In genomic region chr17:47742991-47743734, GRCm38 (mm10) we compare ENCODE assay signal across 9 mouse cellular contexts. TPM values are rescaled to one million over a fixed set of nuclear protein-coding genes. Genes with fewer than 3 reads are reported as not detected.
DNase-seq lines count a peak whose midpoint lies in the region; ATAC-seq and TF ChIP-seq lines count a peak whose summit lies in the region.
"Had no signal": no experiment of that assay in that cellular context is flagged by ENCODE, and none has a peak within 500 bp of the region (broad histone marks: within the 10 kb centered on the region; RNA-seq: fewer than 3 reads in every experiment).

No protein-coding gene starts in this region.

- H3K4me2 ChIP-seq in midbrain, postnatal 0 days (ENCODE audit: low read depth, low read length, poor library complexity, severe bottlenecking), result no peak overlapping the region

- peaks cover 1% of the 10 kb centered on the region; the same call in 1 of the 2 replicates for H3K27me3 ChIP-seq in midbrain, postnatal 0 days (ENCODE audit: insufficient read depth, low read length)
- H3K27me3 ChIP-seq in midbrain, embryonic 10.5 days (ENCODE audit: low read depth, poor library complexity, severe bottlenecking), result peaks cover 38% of the 10 kb centered on the region

- intact Hi-C loops in gastrocnemius, adult 2 months (cut with DNase I), result no loop called here

- WGBS in midbrain, postnatal 0 days, result 51% methylated on average over 16 of the region's 16 CpGs
- 43% methylated on average over 16 of the region's 16 CpGs for WGBS in midbrain, embryonic 10.5 days

- no peak overlapping the region for H3K4me3 ChIP-seq in gastrocnemius, adult 2 months
- H3K4me3 ChIP-seq in midbrain, postnatal 0 days (ENCODE audit: low read depth, low read length), result no peak overlapping the region
- no peak overlapping the region for H3K4me3 ChIP-seq in midbrain, embryonic 10.5 days

- DNase-seq in gastrocnemius, adult 2 months, result peak; percentile 29
- no peak for DNase-seq in gastrocnemius, postnatal 25 days
- no peak for DNase-seq in midbrain, postnatal 0 days (ENCODE audit: low spot score)
- no peak for DNase-seq in midbrain, embryonic 10.5 days (ENCODE audit: low spot score)
- DNase-seq in induced T-regulatory cell, adult 2 months (ENCODE audit: low read depth), result peak; percentile 65
- DNase-seq in thymus, postnatal 25 days, result peak; percentile 30
- DNase-seq in left cerebral cortex, adult 11 months (ENCODE audit: low spot score), result no peak
- DNase-seq in adrenal gland, postnatal 4 days (ENCODE audit: low spot score in 2 of 2), result no peak

- no peaks in the 10 kb centered on the region for H3K9me3 ChIP-seq in midbrain, postnatal 0 days (ENCODE audit: low read length)
- H3K9me3 ChIP-seq in midbrain, embryonic 10.5 days (replicated peaks), result peaks cover 6% of the 10 kb centered on the region; the same call in 1 of the 2 replicates

- ATAC-seq in midbrain, postnatal 0 days (ENCODE audit: low FRiP score), result no peak

- H3K9ac ChIP-seq in midbrain, postnatal 0 days (replicated peaks; ENCODE audit: low read length, poor library complexity, severe bottlenecking), result no peak overlapping the region

- no peaks in the 10 kb centered on the region for H3K4me1 ChIP-seq in midbrain, postnatal 0 days (ENCODE audit: insufficient read depth, low read length)
- H3K4me1 ChIP-seq in midbrain, embryonic 10.5 days, result peaks cover 20% of the 10 kb centered on the region

- no peaks in the 10 kb centered on the region for H3K36me3 ChIP-seq in midbrain, postnatal 0 days (ENCODE audit: insufficient read depth, low read length)
- no peaks in the 10 kb centered on the region for H3K36me3 ChIP-seq in midbrain, embryonic 10.5 days

- peak overlapping the region; percentile 65 for H3K27ac ChIP-seq in gastrocnemius, adult 2 months
- no peak overlapping the region for H3K27ac ChIP-seq in midbrain, postnatal 0 days (ENCODE audit: low read depth, low read length)
- no peak overlapping the region for H3K27ac ChIP-seq in midbrain, embryonic 10.5 days (replicated peaks)

- TF ChIP-seq CTCF in gastrocnemius, adult 2 months (IDR thresholded peaks at IDR 0.05), result peak; percentile 47
- peak; percentile 51 for TF ChIP-seq CTCF in midbrain, postnatal 0 days (IDR thresholded peaks at IDR 0.05)

RNA-seq across cellular contexts. Expression of gene Tfeb, which starts 6.3 kb away (rescaled TPM):
- total RNA-seq in gastrocnemius, adult 2 months (2021), result 10 to 100 TPM; 85.3 to 93.9 TPM
- 10 to 100 TPM; 65.8 to 67.7 TPM for total RNA-seq in gastrocnemius, postnatal 25 days (2021)
- 5.2 and 9.6 TPM in 2 replicates for total RNA-seq in midbrain, postnatal 0 days (2014; rRNA removed)
- polyA plus RNA-seq in midbrain, postnatal 0 days (2015; fragmentation: Nextera tagmentation; extraction: Ambion mirVana), result 4.0 and 5.4 TPM in 2 replicates
- 1.9 and 2.3 TPM in 2 replicates for polyA plus RNA-seq in midbrain, embryonic 10.5 days (2016; fragmentation: Nextera tagmentation; extraction: Ambion mirVana)
- 10 to 100 TPM; 22.1 to 22.3 TPM for total RNA-seq in adrenal gland, postnatal 4 days (2021)

RNA-seq across cellular contexts. Expression of gene Pgc, which starts 16.5 kb away (rescaled TPM):
- total RNA-seq in gastrocnemius, adult 2 months (2021), result not detected
- total RNA-seq in gastrocnemius, postnatal 25 days (2021), result not detected
- 0.27 and 1.5 TPM in 2 replicates for total RNA-seq in midbrain, postnatal 0 days (2014; rRNA removed)
- polyA plus RNA-seq in midbrain, postnatal 0 days (2015; fragmentation: Nextera tagmentation; extraction: Ambion mirVana), result 0.19 TPM in 1 of 2 replicates, not detected in the other
- polyA plus RNA-seq in midbrain, embryonic 10.5 days (2016; fragmentation: Nextera tagmentation; extraction: Ambion mirVana), result 0.19 TPM in 1 of 2 replicates, not detected in the other
- not detected for total RNA-seq in adrenal gland, postnatal 4 days (2021)
- total RNA-seq: layer of hippocampus, postnatal 10 days had no signal

RNA-seq across cellular contexts. Expression of gene Prickle4, which starts 48.6 kb away (rescaled TPM):
- total RNA-seq in gastrocnemius, adult 2 months (2021), result 1 to 10 TPM; 2.6 to 3.7 TPM
- total RNA-seq in gastrocnemius, postnatal 25 days (2021), result 1 to 10 TPM; 1.3 to 2.6 TPM
- 2.5 and 3.2 TPM in 2 replicates for total RNA-seq in midbrain, postnatal 0 days (2014; rRNA removed)
- 2.2 and 3.2 TPM in 2 replicates for polyA plus RNA-seq in midbrain, postnatal 0 days (2015; fragmentation: Nextera tagmentation; extraction: Ambion mirVana)
- polyA plus RNA-seq in midbrain, embryonic 10.5 days (2016; fragmentation: Nextera tagmentation; extraction: Ambion mirVana), result 0.35 and 0.44 TPM in 2 replicates
- 1 to 10 TPM; 1.4 to 2.6 TPM for total RNA-seq in adrenal gland, postnatal 4 days (2021)

RNA-seq across cellular contexts. Expression of gene Gm21981, which starts 48.9 kb away (rescaled TPM):
- under 1 TPM; 0.45 to 0.46 TPM for total RNA-seq in gastrocnemius, adult 2 months (2021)
- total RNA-seq in gastrocnemius, postnatal 25 days (2021), result under 1 TPM; 0.61 to 0.70 TPM
- total RNA-seq in midbrain, postnatal 0 days (2014; rRNA removed), result 5.2 and 5.8 TPM in 2 replicates
- 0.56 and 0.90 TPM in 2 replicates for polyA plus RNA-seq in midbrain, postnatal 0 days (2015; fragmentation: Nextera tagmentation; extraction: Ambion mirVana)
- polyA plus RNA-seq in midbrain, embryonic 10.5 days (2016; fragmentation: Nextera tagmentation; extraction: Ambion mirVana), result 0.44 and 0.48 TPM in 2 replicates
- 1 to 10 TPM; 1.5 to 1.7 TPM for total RNA-seq in adrenal gland, postnatal 4 days (2021)

RNA-seq across cellular contexts. Expression of gene Frs3, which starts 54.3 kb away (rescaled TPM):
- 1 to 10 TPM; 4.2 to 5.7 TPM for total RNA-seq in gastrocnemius, adult 2 months (2021)
- total RNA-seq in gastrocnemius, postnatal 25 days (2021), result 1 to 10 TPM; 3.9 to 4.0 TPM
- 128 and 165 TPM in 2 replicates for total RNA-seq in midbrain, postnatal 0 days (2014; rRNA removed)
- 68.9 and 75.7 TPM in 2 replicates for polyA plus RNA-seq in midbrain, postnatal 0 days (2015; fragmentation: Nextera tagmentation; extraction: Ambion mirVana)
- polyA plus RNA-seq in midbrain, embryonic 10.5 days (2016; fragmentation: Nextera tagmentation; extraction: Ambion mirVana), result 10.3 and 13.6 TPM in 2 replicates
- 10 to 100 TPM in 1 of 2 experiments, 1 to 10 TPM in 1; 9.3 to 12.4 TPM for total RNA-seq in adrenal gland, postnatal 4 days (2021)

Comparison
In these comparisons a context has a peak if more than half of its experiments do, and no peak if none do; other contexts are left out.
1. DNase-seq: peak in gastrocnemius, adult 2 months (single experiment), induced T-regulatory cell, adult 2 months (single experiment) and thymus, postnatal 25 days (single experiment); none in gastrocnemius, postnatal 25 days (single experiment), midbrain, postnatal 0 days (single experiment), midbrain, embryonic 10.5 days (single experiment), left cerebral cortex, adult 11 months (single experiment) and adrenal gland, postnatal 4 days (0 of 2).